Comparison of ENCODE assay signal across 16 mouse cellular contexts in the genomic region with DNA sequence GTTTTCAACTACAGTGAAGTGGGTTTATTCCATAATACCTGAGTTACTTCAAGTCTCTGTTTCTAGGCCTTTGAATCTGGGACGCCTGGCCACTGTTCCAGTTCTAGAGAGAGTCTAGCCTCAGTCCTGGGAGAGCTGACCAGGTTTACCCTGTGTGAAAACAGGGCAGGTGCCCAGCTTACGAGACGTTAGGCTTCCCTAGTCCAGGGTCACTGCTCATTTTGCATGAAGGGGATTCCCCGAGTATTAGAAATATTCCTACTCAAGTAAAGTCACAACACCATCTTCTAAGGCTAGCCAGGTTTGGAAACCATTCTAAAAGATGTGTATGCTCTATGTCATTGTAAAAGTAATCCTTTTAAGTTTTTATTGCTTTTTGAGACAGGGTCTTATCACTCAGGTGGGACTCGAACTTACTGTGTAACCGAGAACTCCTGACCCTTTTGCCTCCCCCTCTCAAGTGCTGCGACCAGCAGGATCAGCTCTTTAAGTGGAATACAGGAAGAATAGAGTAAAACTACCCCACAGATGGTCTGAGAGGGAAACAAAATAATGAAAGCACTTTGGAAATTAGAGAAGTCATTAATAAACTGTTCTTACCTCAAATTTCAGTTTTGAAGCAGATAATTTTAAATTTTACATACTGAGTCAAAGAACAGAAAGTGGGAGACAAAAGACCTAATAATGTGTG.
"Had no signal": no experiment of that assay in that cellular context is flagged by ENCODE, and none has a peak within 500 bp of the region (broad histone marks: within the 10 kb centered on the region; RNA-seq: fewer than 3 reads in every experiment).

No protein-coding gene starts in this region.

- H3K9ac ChIP-seq: neural tube, embryonic 13.5 days; neural tube, embryonic 15.5 days; stomach, embryonic 15.5 days had no signal

- H3K4me1 ChIP-seq: neural tube, embryonic 13.5 days; neural tube, embryonic 15.5 days; stomach, embryonic 15.5 days had no signal

- H3K4me3 ChIP-seq: neural tube, embryonic 13.5 days; neural tube, embryonic 15.5 days; stomach, embryonic 15.5 days had no signal

- DNase-seq: retina, postnatal 1 day; right cerebral cortex, adult 18-20 months; right cerebral cortex, postnatal 14 days; right cerebral cortex, postnatal 25 days; right cerebral cortex, postnatal 4 days; spleen, adult 18-20 months; thymus, adult 18-20 months; thymus, adult 2 months; thymus, postnatal 14 days; thymus, postnatal 25 days; thymus, postnatal 36 days; thymus, postnatal 4 days had no signal

- H3K9me3 ChIP-seq: neural tube, embryonic 13.5 days; neural tube, embryonic 15.5 days; stomach, embryonic 15.5 days had no signal

- H3K27me3 ChIP-seq: neural tube, embryonic 13.5 days; neural tube, embryonic 15.5 days; stomach, embryonic 15.5 days had no signal

- H3K27ac ChIP-seq: neural tube, embryonic 13.5 days; neural tube, embryonic 15.5 days; stomach, embryonic 15.5 days; stomach, postnatal 0 days had no signal

- H3K4me2 ChIP-seq: neural tube, embryonic 13.5 days; neural tube, embryonic 15.5 days; stomach, embryonic 15.5 days had no signal
